Mouse (Mus musculus) cerebellum, adult 2 months (tissue): ENCODE measurements at regions not wholly inside any gene's neighbourhood (a gene's known extent, or its start where the extent isn't known, plus 50 kb on each side); places are given as distances from the start of the nearest gene placed in this dataset.

ENCODE experiments used
- DNase-seq, 2 experiments: peaks; one replicate each; pipeline ENCODE4 v3.0.0; 2021
- H3K27ac ChIP-seq: fragments of 200-500 bp; 2 replicates; pipeline ENCODE4 v1.5.1; 2012; ENCODE audit warnings: low read length, control low read depth, inconsistent platforms; ENCODE audit not compliant: insufficient read depth
- H3K27me3 ChIP-seq: fragments of 200-500 bp; 2 replicates; pipeline ENCODE4 v1.6.1; 2012; ENCODE audit warnings: inconsistent platforms, mild to moderate bottlenecking, low read length, moderate library complexity; ENCODE audit not compliant: control insufficient read depth, insufficient read depth
- H3K4me1 ChIP-seq: fragments of 200-500 bp; 2 replicates; pipeline ENCODE4 v1.6.1; 2011; ENCODE audit warnings: low read length; ENCODE audit not compliant: control insufficient read depth, insufficient read depth
- H3K4me3 ChIP-seq: fragments of 200-500 bp; replicated peaks from 2 replicates; pipeline ENCODE3; 2011; ENCODE audit warnings: mild to moderate bottlenecking, low read depth, low read length, control low read depth; ENCODE audit not compliant: insufficient read depth
- CTCF ChIP-seq: fragments of 200-500 bp; IDR thresholded peaks from 2 replicates; pipeline ENCODE4 v1.5.1; 2011; ENCODE audit warnings: low read depth, mild to moderate bottlenecking, control low read depth, low read length, moderate library complexity, borderline replicate concordance; ENCODE audit not compliant: insufficient read depth
- POLR2A ChIP-seq: fragments of 200-500 bp; IDR thresholded peaks from 2 replicates; pipeline ENCODE4 v1.6.1; 2011; ENCODE audit warnings: low read length, control low read depth, borderline replicate concordance; ENCODE audit not compliant: insufficient read depth
- WGBS: fragments of 180-500 bp; shearing (Covaris S2); methylation state at CpG from one replicate; pipeline ENCODE4 v1.1.7; 2018; 5-methylcytosine and 5-hydroxymethylcytosine counted together

DNA sequence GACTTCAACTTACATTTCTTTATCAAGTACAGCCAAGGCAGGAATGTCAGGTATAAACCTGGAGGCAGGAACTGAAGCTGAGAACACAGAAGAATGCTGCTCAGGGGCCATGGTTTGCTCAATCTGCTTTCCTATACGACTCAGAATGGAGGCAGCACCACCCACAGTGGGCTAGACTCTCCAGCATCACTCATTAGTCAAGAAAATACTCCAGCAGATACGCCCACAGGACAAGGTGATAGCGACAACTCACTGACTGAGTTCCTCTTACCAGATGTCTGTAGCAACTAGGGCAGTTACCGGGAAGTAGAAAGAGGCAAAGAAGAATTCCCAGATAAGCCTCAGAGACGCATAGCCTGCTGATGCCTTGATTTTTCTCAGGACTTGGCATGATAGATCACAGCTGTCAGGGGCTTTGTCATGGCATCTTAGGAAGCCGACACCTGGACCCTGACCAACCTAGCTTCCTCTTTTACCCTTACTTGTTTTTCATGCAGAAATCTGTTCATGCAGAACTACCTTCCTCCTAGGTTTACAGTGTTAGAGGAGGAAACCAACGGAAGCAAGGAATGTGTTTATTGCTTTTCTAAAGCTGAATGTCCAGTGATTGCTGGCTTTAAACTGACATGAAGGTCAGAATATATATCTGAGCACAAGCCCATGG, 110.7 kb upstream of the Sp4 start:
- no peak overlapping the region for H3K4me3 ChIP-seq
- no peaks in the 10 kb centered on the region for H3K27me3 ChIP-seq
- 59% methylated on average over 7 of the region's 7 CpGs for WGBS
- no peak for DNase-seq
- no peak overlapping the region for H3K27ac ChIP-seq
- H3K4me1 ChIP-seq: no peaks in the 10 kb centered on the region
- TF ChIP-seq CTCF (no peak), POLR2A (no peak)

DNA sequence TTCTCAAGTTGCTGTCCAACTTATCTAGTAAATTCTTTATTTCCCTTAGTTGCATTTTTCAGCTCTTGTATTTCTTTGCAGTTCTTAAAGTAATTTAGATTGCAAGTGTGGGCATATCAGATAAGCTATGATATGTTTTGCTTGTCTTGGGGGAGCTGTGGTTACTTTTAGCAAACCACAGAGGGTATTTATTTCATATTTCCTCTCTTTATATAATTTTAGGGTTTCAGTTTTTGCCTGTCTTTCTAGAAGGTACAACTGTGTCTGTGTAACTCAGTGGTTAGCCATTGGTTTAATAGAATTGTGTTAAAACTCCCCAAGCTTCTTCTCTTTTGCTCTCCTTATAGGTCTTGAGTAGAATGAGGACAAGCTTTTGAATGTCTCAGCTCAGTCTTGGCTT, 109.7 kb upstream of the Sp4 start:
- Histone ChIP-seq H3K4me3 (no peak overlapping the region), H3K27me3 (no peaks in the 10 kb centered on the region), H3K4me1 (no peaks in the 10 kb centered on the region), H3K27ac (no peak overlapping the region)
- DNase-seq: no peak
- TF ChIP-seq CTCF (no peak), POLR2A (no peak)

GRCm38 (mm10) chr12:118405135-118405534, 103.9 kb upstream of the Sp4 start:
- TF ChIP-seq POLR2A (no peak), CTCF (no peak)
- no peak overlapping the region for H3K4me3 ChIP-seq
- no peak overlapping the region for H3K27ac ChIP-seq
- H3K4me1 ChIP-seq: no peaks in the 10 kb centered on the region
- no peaks in the 10 kb centered on the region for H3K27me3 ChIP-seq
- no peak for DNase-seq

DNA sequence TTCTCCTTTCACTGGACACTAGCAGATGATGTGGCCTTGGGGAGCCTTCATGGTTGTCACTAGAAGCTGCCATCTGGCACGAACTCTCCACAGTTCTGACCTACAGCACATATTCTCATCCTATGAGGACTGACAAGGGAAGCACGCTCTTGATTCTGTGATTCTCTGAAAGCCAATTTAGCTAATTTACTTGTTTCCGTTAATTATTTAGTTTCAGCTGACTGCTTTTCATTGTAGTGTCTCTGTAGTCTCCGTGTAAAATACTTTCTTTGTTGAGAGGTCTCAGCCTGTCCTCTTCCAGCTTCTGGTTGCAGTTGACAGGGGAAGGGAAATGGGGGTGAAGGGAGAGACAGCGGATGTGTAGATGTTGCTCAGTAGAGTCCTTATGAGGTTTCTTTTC, 102.9 kb upstream of the Sp4 start:
- no peaks in the 10 kb centered on the region for H3K4me1 ChIP-seq
- DNase-seq: peak in 1 of 2 experiments; percentile 4
- WGBS: 28% methylated on average over 5 of the region's 5 CpGs
- no peaks in the 10 kb centered on the region for H3K27me3 ChIP-seq
- no peak overlapping the region for H3K4me3 ChIP-seq
- no peak overlapping the region for H3K27ac ChIP-seq
- no peak for TF ChIP-seq CTCF

DNA sequence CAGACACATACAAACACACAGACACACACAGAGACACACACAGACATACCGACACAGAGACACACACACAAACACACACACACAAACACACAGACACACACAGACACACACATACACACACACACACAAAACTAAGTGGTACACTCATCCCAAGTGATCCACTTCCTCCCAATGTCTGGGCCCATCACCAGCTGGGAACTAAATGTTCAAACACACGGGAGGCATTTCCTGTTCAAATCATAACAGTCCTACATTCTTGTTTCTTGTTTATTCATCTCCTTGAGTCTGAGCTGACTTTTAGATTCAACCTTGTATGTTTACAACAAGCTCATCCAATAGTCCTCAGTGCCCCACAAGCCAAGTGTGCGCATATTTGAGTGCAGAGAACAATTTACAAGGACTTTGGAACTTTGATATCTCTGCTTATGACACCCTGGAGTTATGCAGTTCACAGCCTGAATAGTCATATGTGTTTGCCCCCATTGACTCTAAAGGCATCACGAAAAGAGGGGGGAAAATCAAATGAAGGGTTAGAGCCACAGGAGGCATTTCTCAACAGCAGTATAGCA, 102.4 kb upstream of the Sp4 start:
- Histone ChIP-seq H3K27me3 (no peaks in the 10 kb centered on the region), H3K4me3 (no peak overlapping the region), H3K27ac (no peak overlapping the region), H3K4me1 (no peaks in the 10 kb centered on the region)
- no peak for TF ChIP-seq CTCF
- no peak for TF ChIP-seq POLR2A
- DNase-seq: no peak
- whole genome bisulfite sequencing: 74% methylated on average over 4 of the region's 4 CpGs

DNA sequence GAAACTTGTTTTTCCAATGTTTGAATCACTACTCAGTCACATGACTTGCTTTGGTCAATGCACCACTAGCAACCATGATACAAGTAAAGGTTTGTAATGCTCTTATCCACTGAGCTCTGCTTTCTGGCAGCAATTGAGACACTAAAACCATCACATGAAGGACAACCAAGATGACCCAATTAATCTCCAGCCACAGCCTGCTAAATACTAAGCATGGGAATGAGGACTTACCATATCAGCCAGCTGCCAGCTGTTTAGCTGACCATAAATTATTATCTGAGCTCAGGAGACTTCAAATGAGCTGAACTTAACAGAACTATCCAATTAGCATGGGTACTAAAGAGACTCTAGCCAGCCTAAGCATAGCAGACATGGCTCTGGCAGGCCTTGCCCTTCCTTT, 100.1 kb upstream of the Sp4 start:
- TF ChIP-seq CTCF (no peak), POLR2A (no peak)
- Histone ChIP-seq H3K4me1 (no peaks in the 10 kb centered on the region), H3K4me3 (no peak overlapping the region), H3K27me3 (no peaks in the 10 kb centered on the region), H3K27ac (no peak overlapping the region)
- DNase-seq: no peak

GRCm38 (mm10) chr12:118391654-118392053, 90.4 kb upstream of the Sp4 start:
- no peak for DNase-seq
- Histone ChIP-seq H3K4me3 (no peak overlapping the region), H3K27me3 (no peaks in the 10 kb centered on the region), H3K27ac (no peak overlapping the region), H3K4me1 (no peaks in the 10 kb centered on the region)
- TF ChIP-seq POLR2A: no peak
- no peak for TF ChIP-seq CTCF

DNA sequence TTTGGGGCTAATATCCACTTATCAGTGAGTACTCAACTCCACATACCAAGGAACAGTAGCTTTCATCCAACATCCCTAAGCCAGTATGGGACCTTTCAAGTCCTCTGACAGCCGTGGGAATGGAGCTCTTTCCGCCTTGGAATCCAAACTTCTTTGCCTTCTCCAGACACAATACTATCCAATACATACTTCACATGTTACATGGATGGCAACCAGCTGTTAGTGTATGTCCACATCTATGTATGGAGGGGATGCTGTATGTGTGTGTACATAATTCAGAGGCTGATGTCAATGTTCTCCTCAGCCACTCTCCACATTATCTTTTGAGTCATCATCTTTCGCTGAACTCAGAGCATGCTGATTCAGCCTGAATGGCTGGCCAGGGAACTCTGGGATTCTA, 79.8 kb upstream of the Sp4 start:
- H3K27me3 ChIP-seq: no peaks in the 10 kb centered on the region
- TF ChIP-seq POLR2A (no peak), CTCF (no peak)
- DNase-seq: no peak
- H3K4me1 ChIP-seq: no peaks in the 10 kb centered on the region
- no peak overlapping the region for H3K4me3 ChIP-seq
- H3K27ac ChIP-seq: no peak overlapping the region
- WGBS: 93% methylated on average over 3 of the region's 3 CpGs

DNA sequence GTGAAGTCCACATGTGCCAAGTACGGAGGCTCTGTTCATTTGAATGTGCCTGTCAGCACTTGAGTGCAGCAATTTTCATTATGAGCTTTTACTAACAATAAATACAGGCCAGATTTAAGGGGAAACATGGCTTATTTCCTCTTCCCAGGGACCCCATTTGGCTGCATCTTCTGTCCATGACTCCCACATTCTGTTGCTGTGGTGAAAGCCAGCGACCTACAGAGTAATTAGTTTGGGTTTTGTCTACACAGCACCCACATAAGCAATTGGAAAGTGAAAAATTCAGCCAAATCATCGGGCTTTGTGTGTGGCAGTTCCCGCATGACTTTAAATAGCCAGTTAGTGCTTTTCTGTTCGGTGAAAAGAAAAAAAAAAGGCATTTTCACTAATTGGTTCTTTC, 76.7 kb upstream of the Sp4 start:
- Histone ChIP-seq H3K27me3 (no peaks in the 10 kb centered on the region), H3K4me1 (no peaks in the 10 kb centered on the region), H3K4me3 (no peak overlapping the region), H3K27ac (no peak overlapping the region)
- WGBS: 79% methylated on average over 5 of the region's 5 CpGs
- TF ChIP-seq CTCF: no peak
- no peak for TF ChIP-seq POLR2A
- no peak for DNase-seq
